Mouse (Mus musculus): ENCODE measurements at regions not wholly inside any gene's neighbourhood (a gene's known extent, or its start where the extent isn't known, plus 50 kb on each side); places are given as distances from the start of the nearest gene placed in this dataset.

- TF ChIP-seq CTCF (IDR thresholded peaks at IDR 0.05; ENCODE audit: low read depth, low read length) = no peak
- no peak for TF ChIP-seq POLR2A (IDR thresholded peaks at IDR 0.05; ENCODE audit: borderline replicate concordance, low read depth, low read length)
These were observed 246.2 kb downstream of the Dnajb9 start for GRCm38 (mm10) chr12:43963973-43964372.
